ENCODE assay signal across 11 mouse cellular contexts in the genomic region with DNA sequence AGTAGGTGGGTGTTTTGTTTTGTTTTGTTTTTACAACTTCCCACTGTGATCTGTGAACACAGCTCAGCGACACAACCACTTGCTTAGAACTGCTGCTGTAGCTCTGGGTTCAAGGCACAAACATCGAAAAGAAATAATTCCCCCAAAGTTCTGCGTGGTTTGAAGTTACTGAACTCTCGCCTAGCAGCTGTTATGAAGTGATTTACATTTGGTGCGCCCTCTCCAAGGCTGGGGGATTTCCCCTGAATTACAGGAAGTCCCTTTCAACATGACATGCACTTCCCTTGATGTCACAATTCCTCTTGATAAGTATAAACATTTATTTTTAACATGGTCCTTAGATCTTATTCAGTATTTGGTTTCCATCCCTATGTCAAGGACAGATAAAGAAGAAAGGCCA.
A peak's percentile ranks its signal among the peaks of the same experiment; 100 is the strongest.
DNase-seq lines count a peak whose midpoint lies in the region; ATAC-seq and TF ChIP-seq lines count a peak whose summit lies in the region.
"Had no signal": no experiment of that assay in that cellular context is flagged by ENCODE, and none has a peak within 500 bp of the region (broad histone marks: within the 10 kb centered on the region; RNA-seq: fewer than 3 reads in every experiment).

No protein-coding gene starts in this region.

- H3K4me3 ChIP-seq in brown adipose tissue, adult 24 weeks (ENCODE audit: insufficient read depth, low read depth, low read length), result no peak overlapping the region; the same call in 1 of the 2 replicates
- H3K4me3 ChIP-seq in midbrain, postnatal 0 days (ENCODE audit: low read depth, low read length), result no peak overlapping the region
- H3K4me3 ChIP-seq: limb, embryonic 15.5 days had no signal

- no peaks in the 10 kb centered on the region for H3K9me3 ChIP-seq in midbrain, postnatal 0 days (ENCODE audit: low read length)
- H3K9me3 ChIP-seq: limb, embryonic 15.5 days had no signal

- 73% methylated on average over 5 of the region's 5 CpGs for WGBS in midbrain, postnatal 0 days

- TF ChIP-seq CTCF in midbrain, postnatal 0 days (IDR thresholded peaks at IDR 0.05), result no peak

- no peaks in the 10 kb centered on the region for H3K27me3 ChIP-seq in midbrain, postnatal 0 days (ENCODE audit: insufficient read depth, low read length)
- H3K27me3 ChIP-seq: limb, embryonic 15.5 days had no signal

- intact Hi-C loops in left cerebral cortex, postnatal 4 days (cut with DNase I), result no loop called here

- no peak for ATAC-seq in midbrain, postnatal 0 days (ENCODE audit: low FRiP score)

- peak; percentile 31 for DNase-seq in kidney, adult 11 months
- no peak for DNase-seq in kidney, adult 18-20 months
- DNase-seq in kidney, postnatal 25 days, result peak; percentile 36 to 60
- peak; percentile 26 for DNase-seq in skeletal muscle tissue, adult 2 months (ENCODE audit: low read depth, low spot score)
- no peak for DNase-seq in midbrain, postnatal 0 days (ENCODE audit: low spot score)
- DNase-seq in layer of hippocampus, adult 9-11 months, result no peak
- no peak for DNase-seq in left cerebral cortex, postnatal 4 days
- DNase-seq: cerebellum, postnatal 25 days; gastrocnemius, postnatal 36 days had no signal

- peak overlapping the region; percentile 74 for H3K27ac ChIP-seq in brown adipose tissue, adult 24 weeks (replicated peaks; ENCODE audit: low read depth, low read length)
- no peak overlapping the region for H3K27ac ChIP-seq in midbrain, postnatal 0 days (ENCODE audit: low read depth, low read length)
- H3K27ac ChIP-seq: limb, embryonic 15.5 days had no signal

- peaks cover 15% of the 10 kb centered on the region for H3K4me1 ChIP-seq in brown adipose tissue, adult 24 weeks (ENCODE audit: control insufficient read depth, insufficient read depth, insufficient read length, low read length)
- no peaks in the 10 kb centered on the region for H3K4me1 ChIP-seq in midbrain, postnatal 0 days (ENCODE audit: insufficient read depth, low read length)
- H3K4me1 ChIP-seq: limb, embryonic 15.5 days had no signal

- no peak overlapping the region for H3K9ac ChIP-seq in midbrain, postnatal 0 days (replicated peaks; ENCODE audit: low read length, poor library complexity, severe bottlenecking)
- H3K9ac ChIP-seq: limb, embryonic 15.5 days had no signal

- no peaks in the 10 kb centered on the region for H3K36me3 ChIP-seq in midbrain, postnatal 0 days (ENCODE audit: insufficient read depth, low read length)
- H3K36me3 ChIP-seq: limb, embryonic 15.5 days had no signal

- H3K4me2 ChIP-seq in midbrain, postnatal 0 days (ENCODE audit: low read depth, low read length, poor library complexity, severe bottlenecking), result no peak overlapping the region
- H3K4me2 ChIP-seq: limb, embryonic 15.5 days had no signal

Comparison
In these comparisons a context has a peak if more than half of its experiments do, and no peak if none do; other contexts are left out.
1. DNase-seq: peak in kidney, adult 11 months (single experiment), kidney, postnatal 25 days (2 of 2) and skeletal muscle tissue, adult 2 months (single experiment); none in kidney, adult 18-20 months (single experiment), midbrain, postnatal 0 days (single experiment), layer of hippocampus, adult 9-11 months (single experiment) and left cerebral cortex, postnatal 4 days (single experiment).